Mouse (Mus musculus) gastrocnemius, postnatal 10 days (tissue): Measurements from ENCODE around the gene Pla2g5. TPM values are rescaled to one million over a fixed set of nuclear protein-coding genes. Genes with fewer than 3 reads are reported as not detected.
A peak's percentile ranks its signal among the peaks of the same experiment; 100 is the strongest.
"Not testable (repeated sequence)": the region's sequence is repeated elsewhere in the genome, so short reads cannot be mapped to it uniquely, and the experiment has no call there.

Experiments used
- DNase-seq: peaks from one replicate; pipeline ENCODE4 v3.0.0; 2021; ENCODE audit warnings: mixed read lengths
- total RNA-seq, 2 experiments: library from RNA; stranded (reverse); gene quantifications; 2 replicates each; pipeline ENCODE4 v1.2.3; 2021

Gene Pla2g5
- total RNA-seq, 2 experiments from 2014 or later: 2.3 to 5.6 TPM

GRCm38 (mm10) chr4:138857576-138857975 is 5.7 kb downstream of the Pla2g5 start:
- no peak for DNase-seq

- peak; percentile 59 for DNase-seq
Measured at GRCm38 (mm10) chr4:138856491-138856890, 6.8 kb downstream of the Pla2g5 start.

- no peak for DNase-seq
Measured at GRCm38 (mm10) chr4:138855092-138855632, 8.1 kb downstream of the Pla2g5 start.

GRCm38 (mm10) chr4:138852961-138853360 is 10.3 kb downstream of the Pla2g5 start:
- no peak for DNase-seq

GRCm38 (mm10) chr4:138851463-138851862 is 11.8 kb downstream of the Pla2g5 start:
- DNase-seq: peak; percentile 75

GRCm38 (mm10) chr4:138841386-138841785 is 21.9 kb downstream of the Pla2g5 start:
- no peak for DNase-seq

- no peak for DNase-seq
Measured at GRCm38 (mm10) chr4:138840726-138841125, 22.6 kb downstream of the Pla2g5 start.

GRCm38 (mm10) chr4:138839806-138840205 is 23.5 kb downstream of the Pla2g5 start:
- DNase-seq: no peak

- no peak for DNase-seq
Measured at GRCm38 (mm10) chr4:138827147-138827546, 36.1 kb downstream of the Pla2g5 start.

GRCm38 (mm10) chr4:138825751-138826567 is 37.3 kb downstream of the Pla2g5 start:
- DNase-seq: no peak

- no peak for DNase-seq
Measured at GRCm38 (mm10) chr4:138824660-138825059, 38.6 kb downstream of the Pla2g5 start.

- DNase-seq: not testable (repeated sequence)
Measured at GRCm38 (mm10) chr4:138824161-138824560, 39.1 kb downstream of the Pla2g5 start.

- DNase-seq: no peak
Measured at GRCm38 (mm10) chr4:138821036-138821435, 42.2 kb downstream of the Pla2g5 start.

- peak; percentile 73 for DNase-seq
Measured at GRCm38 (mm10) chr4:138819101-138819500, 44.2 kb downstream of the Pla2g5 start.

GRCm38 (mm10) chr4:138817736-138818135 is 45.5 kb downstream of the Pla2g5 start:
- no peak for DNase-seq

- DNase-seq: no peak
Measured at GRCm38 (mm10) chr4:138816166-138816565, 47.1 kb downstream of the Pla2g5 start.

- no peak for DNase-seq
Measured at GRCm38 (mm10) chr4:138806920-138807541, 56.3 kb downstream of the Pla2g5 start.

- DNase-seq: no peak
Measured at GRCm38 (mm10) chr4:138806160-138806559, 57.1 kb downstream of the Pla2g5 start.

- DNase-seq: no peak
Measured at GRCm38 (mm10) chr4:138805248-138805647, 58.0 kb downstream of the Pla2g5 start.

- DNase-seq: no peak
Measured at GRCm38 (mm10) chr4:138802917-138803316, 60.4 kb downstream of the Pla2g5 start.

GRCm38 (mm10) chr4:138801631-138802030 is 61.7 kb downstream of the Pla2g5 start:
- no peak for DNase-seq

- DNase-seq: peak; percentile 25
Measured at GRCm38 (mm10) chr4:138800134-138800744, 63.0 kb downstream of the Pla2g5 start.

GRCm38 (mm10) chr4:138797217-138797570 is 66.1 kb downstream of the Pla2g5 start:
- no peak for DNase-seq
